Mouse (Mus musculus): ENCODE data around the gene March6. TPM values are rescaled to one million over a fixed set of nuclear protein-coding genes. Genes with fewer than 3 reads are reported as not detected.

Gene March6
- polyA plus RNA-seq, 1 experiment from 2014 or later: 27.3 TPM

GRCm38 (mm10) chr15:31419037-31419436 lies 111.8 kb downstream of the March6 start:
- Histone ChIP-seq H3K4me2 (no peak overlapping the region), H3K36me3 (no peaks in the 10 kb centered on the region), H3K9ac (no peak overlapping the region), H3K4me3 (no peak overlapping the region), H3K4me1 (peaks cover 9% of the 10 kb centered on the region; the same call in 1 of the 2 replicates), H3K9me3 (no peaks in the 10 kb centered on the region), H3K27ac (peak overlapping the region; percentile 68; the same call in 1 of the 2 replicates), H3K27me3 (no peaks in the 10 kb centered on the region)
- 39% methylated on average over 9 of the region's 9 CpGs for WGBS
- no peak for ATAC-seq (ENCODE audit: borderline replicate concordance, extremely low read depth, low FRiP score, low TSS enrichment)

GRCm38 (mm10) chr15:31418686-31419024 lies 112.2 kb downstream of the March6 start:
- peaks cover 9% of the 10 kb centered on the region; the same call in 1 of the 2 replicates for H3K4me1 ChIP-seq
- no peak overlapping the region for H3K4me3 ChIP-seq
- H3K27ac ChIP-seq: peak overlapping the region; percentile 68
- 10% methylated on average over 7 of the region's 7 CpGs for WGBS
- no peak for ATAC-seq (ENCODE audit: borderline replicate concordance, extremely low read depth, low FRiP score, low TSS enrichment)
- H3K9me3 ChIP-seq: no peaks in the 10 kb centered on the region
- no peaks in the 10 kb centered on the region for H3K27me3 ChIP-seq
- no peaks in the 10 kb centered on the region for H3K36me3 ChIP-seq
- H3K4me2 ChIP-seq: peak overlapping the region; percentile 41
- no peak overlapping the region for H3K9ac ChIP-seq

GRCm38 (mm10) chr15:31417796-31418685 lies 112.8 kb downstream of the March6 start:
- H3K9me3 ChIP-seq: no peaks in the 10 kb centered on the region
- H3K27me3 ChIP-seq: no peaks in the 10 kb centered on the region
- no peak overlapping the region for H3K9ac ChIP-seq
- WGBS: 32% methylated on average over 21 of the region's 21 CpGs
- peaks cover 8% of the 10 kb centered on the region; the same call in 1 of the 2 replicates for H3K4me1 ChIP-seq
- H3K27ac ChIP-seq: peak overlapping the region; percentile 68
- no peak overlapping the region for H3K4me3 ChIP-seq
- H3K36me3 ChIP-seq: no peaks in the 10 kb centered on the region
- peak overlapping the region; percentile 41 for H3K4me2 ChIP-seq
- ATAC-seq (ENCODE audit: borderline replicate concordance, extremely low read depth, low FRiP score, low TSS enrichment): peak; percentile 81

DNA sequence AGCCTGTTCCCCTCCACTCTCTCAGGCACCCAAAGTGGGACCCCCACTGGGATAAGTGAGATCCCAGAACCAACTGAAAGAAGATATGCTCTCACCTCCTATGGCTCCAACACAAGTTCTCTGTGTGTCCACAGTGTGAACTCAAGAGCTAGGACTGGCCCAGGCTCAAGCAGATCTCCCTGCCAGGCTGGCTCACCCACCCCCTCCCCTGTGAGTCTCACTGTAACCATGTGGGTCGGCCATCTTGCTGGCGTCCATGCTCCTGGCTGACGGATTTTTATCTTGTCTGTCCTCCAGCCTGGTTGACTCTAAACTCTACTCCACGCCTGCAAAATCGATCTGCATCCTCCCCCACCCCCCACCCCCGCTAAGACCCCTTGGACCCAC lies 113.5 kb downstream of the March6 start:
- Histone ChIP-seq H3K36me3 (no peaks in the 10 kb centered on the region), H3K27ac (peak overlapping the region; percentile 68), H3K27me3 (no peaks in the 10 kb centered on the region), H3K4me2 (0 out of 2 replicates have a peak overlapping the region, but pooled peaks have one; percentile 41), H3K9ac (no peak overlapping the region), H3K9me3 (no peaks in the 10 kb centered on the region), H3K4me3 (no peak overlapping the region), H3K4me1 (0 out of 2 replicates have a peak, but pooled peaks cover 4% of the 10 kb centered on the region)
- no peak for ATAC-seq (ENCODE audit: borderline replicate concordance, extremely low read depth, low FRiP score, low TSS enrichment)
- WGBS: 51% methylated on average over 6 of the region's 6 CpGs

- H3K36me3 ChIP-seq: no peaks in the 10 kb centered on the region
Measured at GRCm38 (mm10) chr15:31415181-31415580, 115.7 kb downstream of the March6 start.

GRCm38 (mm10) chr15:31414179-31414898 lies 116.5 kb downstream of the March6 start:
- Histone ChIP-seq H3K27me3 (no peaks in the 10 kb centered on the region), H3K4me2 (no peak overlapping the region), H3K4me3 (no peak overlapping the region), H3K4me1 (0 out of 2 replicates have a peak, but pooled peaks cover 4% of the 10 kb centered on the region), H3K9ac (no peak overlapping the region), H3K36me3 (no peaks in the 10 kb centered on the region), H3K27ac (no peak overlapping the region), H3K9me3 (no peaks in the 10 kb centered on the region)
- WGBS: 47% methylated on average over 6 of the region's 6 CpGs
- no peak for ATAC-seq (ENCODE audit: borderline replicate concordance, extremely low read depth, low FRiP score, low TSS enrichment)

More at GRCm38 (mm10) chr15:31415181-31415580, 115.7 kb downstream of the March6 start:
- Histone ChIP-seq H3K9me3 (no peaks in the 10 kb centered on the region), H3K4me1 (0 out of 2 replicates have a peak, but pooled peaks cover 4% of the 10 kb centered on the region), H3K27me3 (no peaks in the 10 kb centered on the region), H3K4me2 (no peak overlapping the region), H3K9ac (no peak overlapping the region), H3K27ac (no peak overlapping the region; the same call in 1 of the 2 replicates), H3K4me3 (no peak overlapping the region)
- 32% methylated on average over 4 of the region's 4 CpGs for WGBS
- 0 out of 2 replicates have a peak, but pooled peaks have one; percentile 4 for ATAC-seq (ENCODE audit: borderline replicate concordance, extremely low read depth, low FRiP score, low TSS enrichment)

DNA sequence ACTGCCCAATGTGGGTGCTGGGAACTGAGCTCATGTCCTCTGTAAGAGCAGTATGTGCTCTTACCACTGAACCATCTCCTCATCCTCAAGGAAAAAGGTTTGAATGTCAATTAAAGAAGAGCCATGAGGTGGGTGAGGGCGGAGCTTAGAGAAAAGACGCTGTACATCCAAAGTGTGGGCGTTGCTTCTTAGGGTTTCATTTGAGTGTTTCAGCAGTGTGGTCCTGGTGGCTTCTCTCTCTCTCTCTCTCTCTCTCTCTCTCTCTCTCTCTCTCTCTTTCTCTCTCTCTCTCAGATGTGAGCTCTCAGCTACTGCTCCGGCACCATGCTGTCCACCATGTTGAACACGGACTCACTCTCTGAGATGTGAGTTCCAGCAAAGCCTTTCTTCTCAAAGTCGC lies 117.2 kb downstream of the March6 start:
- Histone ChIP-seq H3K4me2 (no peak overlapping the region), H3K4me1 (0 out of 2 replicates have a peak, but pooled peaks cover 4% of the 10 kb centered on the region), H3K4me3 (no peak overlapping the region), H3K9me3 (no peaks in the 10 kb centered on the region), H3K27ac (no peak overlapping the region), H3K36me3 (no peaks in the 10 kb centered on the region), H3K9ac (no peak overlapping the region), H3K27me3 (no peaks in the 10 kb centered on the region)
- no peak for ATAC-seq (ENCODE audit: borderline replicate concordance, extremely low read depth, low FRiP score, low TSS enrichment)
- 81% methylated on average over 6 of the region's 6 CpGs for WGBS

DNA sequence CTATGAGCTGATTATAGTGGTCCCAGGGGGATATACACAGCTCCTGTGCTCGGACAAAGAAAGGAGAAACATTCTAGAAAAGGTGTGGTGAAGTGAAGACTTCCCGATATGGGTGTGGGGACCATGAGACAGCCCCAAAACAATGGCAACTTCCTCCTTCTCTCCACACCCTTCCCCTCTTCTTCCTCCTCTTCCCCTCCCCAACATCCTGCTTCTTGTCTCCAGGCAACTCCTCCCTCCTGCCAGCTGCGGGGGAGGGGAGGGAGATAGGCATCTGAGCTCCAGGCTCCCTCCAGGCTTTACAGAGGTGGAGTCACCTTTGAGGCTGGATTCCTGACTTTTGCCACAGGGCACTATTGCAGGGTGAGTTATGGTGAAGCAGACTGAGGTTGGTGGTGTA lies 117.9 kb downstream of the March6 start:
- no peak overlapping the region for H3K4me3 ChIP-seq
- H3K27ac ChIP-seq: no peak overlapping the region
- ATAC-seq (ENCODE audit: borderline replicate concordance, extremely low read depth, low FRiP score, low TSS enrichment): no peak
- H3K4me1 ChIP-seq: 0 out of 2 replicates have a peak, but pooled peaks cover 4% of the 10 kb centered on the region
- 29% methylated on average over 3 of the region's 3 CpGs for WGBS
- no peak overlapping the region for H3K9ac ChIP-seq
- no peaks in the 10 kb centered on the region for H3K27me3 ChIP-seq
- no peaks in the 10 kb centered on the region for H3K36me3 ChIP-seq
- no peaks in the 10 kb centered on the region for H3K9me3 ChIP-seq
- no peak overlapping the region for H3K4me2 ChIP-seq

DNA sequence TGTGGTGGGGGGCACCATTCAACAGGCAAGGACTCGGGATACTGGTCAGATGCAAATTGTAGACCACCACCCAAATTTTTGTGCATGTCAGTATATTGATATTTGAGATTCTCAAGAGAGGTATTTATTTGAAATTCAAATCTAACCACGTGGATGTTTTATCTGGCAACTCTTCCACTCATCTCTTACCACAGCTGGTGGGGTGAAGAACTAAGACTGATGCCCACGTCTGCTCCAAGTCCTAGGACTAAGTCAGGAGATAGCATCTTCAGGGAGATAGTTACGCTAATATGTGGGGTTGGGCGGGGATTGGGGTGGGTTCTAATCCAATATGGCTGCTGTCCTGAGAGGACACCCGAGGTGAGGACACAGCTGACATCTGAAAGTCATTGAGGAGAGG lies 118.4 kb downstream of the March6 start:
- ATAC-seq (ENCODE audit: borderline replicate concordance, extremely low read depth, low FRiP score, low TSS enrichment): no peak
- 0 out of 2 replicates have a peak, but pooled peaks cover 6% of the 10 kb centered on the region for H3K4me1 ChIP-seq
- no peak overlapping the region for H3K4me3 ChIP-seq
- H3K36me3 ChIP-seq: no peaks in the 10 kb centered on the region
- H3K27ac ChIP-seq: no peak overlapping the region
- no peak overlapping the region for H3K4me2 ChIP-seq
- WGBS: 68% methylated on average over 6 of the region's 6 CpGs
- no peak overlapping the region for H3K9ac ChIP-seq
- no peaks in the 10 kb centered on the region for H3K27me3 ChIP-seq
- H3K9me3 ChIP-seq: no peaks in the 10 kb centered on the region

- Histone ChIP-seq H3K4me2 (no peak overlapping the region), H3K27ac (no peak overlapping the region), H3K9me3 (no peaks in the 10 kb centered on the region), H3K4me1 (peaks cover 10% of the 10 kb centered on the region; the same call in 1 of the 2 replicates), H3K4me3 (no peak overlapping the region), H3K27me3 (no peaks in the 10 kb centered on the region), H3K36me3 (no peaks in the 10 kb centered on the region), H3K9ac (no peak overlapping the region)
- WGBS: 37% methylated on average over 4 of the region's 4 CpGs
- ATAC-seq (ENCODE audit: borderline replicate concordance, extremely low read depth, low FRiP score, low TSS enrichment): 0 out of 2 replicates have a peak, but pooled peaks have one; percentile 21
Measured at GRCm38 (mm10) chr15:31407490-31407889, 123.4 kb downstream of the March6 start.

GRCm38 (mm10) chr15:31406881-31407280 lies 124.0 kb downstream of the March6 start:
- peaks cover 10% of the 10 kb centered on the region; the same call in 1 of the 2 replicates for H3K4me1 ChIP-seq
- no peaks in the 10 kb centered on the region for H3K27me3 ChIP-seq
- H3K27ac ChIP-seq: no peak overlapping the region
- 0 out of 2 replicates have a peak, but pooled peaks have one; percentile 7 for ATAC-seq (ENCODE audit: borderline replicate concordance, extremely low read depth, low FRiP score, low TSS enrichment)
- H3K4me3 ChIP-seq: no peak overlapping the region
- no peaks in the 10 kb centered on the region for H3K9me3 ChIP-seq
- 73% methylated on average over 5 of the region's 5 CpGs for WGBS
- no peaks in the 10 kb centered on the region for H3K36me3 ChIP-seq
- H3K9ac ChIP-seq: no peak overlapping the region
- no peak overlapping the region for H3K4me2 ChIP-seq

Measured in lung, embryonic 15.5 days (tissue).